Mouse (Mus musculus) bone marrow macrophage, adult 2 months (primary cell): ENCODE measurements around the gene Lenep. TPM values are rescaled to one million over a fixed set of nuclear protein-coding genes. Genes with fewer than 3 reads are reported as not detected.

Experiments used
- H3K27ac ChIP-seq: 2 replicates; pipeline ENCODE4 v1.5.1; 2012; ENCODE audit warnings: low read depth, low read length; ENCODE audit not compliant: insufficient read depth
- H3K4me1 ChIP-seq: 2 replicates; pipeline ENCODE4 v1.6.1; 2012; ENCODE audit warnings: low read length; ENCODE audit not compliant: control insufficient read depth, insufficient read depth
- H3K4me3 ChIP-seq: 2 replicates; pipeline ENCODE4 v1.5.1; 2012; ENCODE audit warnings: mild to moderate bottlenecking, low read length, moderate library complexity; ENCODE audit not compliant: insufficient read depth
- CTCF ChIP-seq: IDR thresholded peaks from 2 replicates; pipeline ENCODE4 v1.5.1; 2012; ENCODE audit warnings: low read depth, mild to moderate bottlenecking, low read length, moderate library complexity
- POLR2A ChIP-seq: IDR thresholded peaks from 2 replicates; pipeline ENCODE4 v1.6.1; 2012; ENCODE audit warnings: mild to moderate bottlenecking, low read depth, low read length, borderline replicate concordance
- polyA plus RNA-seq: library from polyadenylated mRNA; stranded (reverse); fragments of >200 nt; gene quantifications from 2 replicates; pipeline ENCODE4 v1.2.4, GENCODE M21; 2012; ENCODE audit not compliant: missing spikeins, insufficient read depth, insufficient read length

The Lenep gene
- polyA plus RNA-seq, 1 experiment, result not detected

DNA sequence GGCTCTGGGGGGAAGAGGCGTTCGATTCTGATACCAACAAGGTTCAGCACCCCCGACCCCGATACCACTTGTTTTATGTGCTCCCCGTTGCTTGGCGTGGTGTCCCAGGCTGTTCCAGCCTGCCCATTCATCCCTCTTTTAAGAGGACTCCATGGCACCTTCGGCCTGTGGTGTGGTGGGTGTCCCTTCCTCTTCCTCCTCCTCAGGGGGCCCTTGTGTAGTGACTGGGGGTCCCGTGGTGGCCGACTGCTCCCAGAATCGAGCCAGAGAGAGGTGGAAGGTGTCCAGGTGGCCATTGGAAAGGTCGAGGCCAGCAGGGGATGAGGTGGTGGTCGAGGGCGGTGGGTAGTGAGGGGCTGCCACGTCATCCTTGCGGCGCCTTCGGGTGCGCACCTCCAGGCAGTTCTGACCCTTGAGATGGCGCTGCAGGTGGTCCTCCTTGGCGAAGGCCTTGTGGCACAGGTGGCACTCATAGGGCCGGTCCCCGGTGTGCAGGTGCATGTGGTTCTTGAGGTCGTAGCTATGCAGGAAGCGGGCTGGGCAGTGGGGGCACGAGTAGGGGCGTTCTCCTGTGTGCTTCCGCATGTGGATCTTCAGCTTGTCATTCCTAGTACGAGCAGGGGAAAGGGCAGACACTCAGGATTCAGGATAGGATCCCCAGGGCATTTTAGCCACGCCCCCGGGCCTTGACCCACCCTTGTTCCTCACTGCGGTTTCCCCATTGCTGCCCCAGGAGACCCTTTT is 23.0 kb downstream of the Lenep start:
- H3K27ac ChIP-seq, result no peak overlapping the region
- peaks cover 19% of the 10 kb centered on the region for H3K4me1 ChIP-seq
- TF ChIP-seq POLR2A (no peak), CTCF (no peak)
- H3K4me3 ChIP-seq, result no peak overlapping the region

DNA sequence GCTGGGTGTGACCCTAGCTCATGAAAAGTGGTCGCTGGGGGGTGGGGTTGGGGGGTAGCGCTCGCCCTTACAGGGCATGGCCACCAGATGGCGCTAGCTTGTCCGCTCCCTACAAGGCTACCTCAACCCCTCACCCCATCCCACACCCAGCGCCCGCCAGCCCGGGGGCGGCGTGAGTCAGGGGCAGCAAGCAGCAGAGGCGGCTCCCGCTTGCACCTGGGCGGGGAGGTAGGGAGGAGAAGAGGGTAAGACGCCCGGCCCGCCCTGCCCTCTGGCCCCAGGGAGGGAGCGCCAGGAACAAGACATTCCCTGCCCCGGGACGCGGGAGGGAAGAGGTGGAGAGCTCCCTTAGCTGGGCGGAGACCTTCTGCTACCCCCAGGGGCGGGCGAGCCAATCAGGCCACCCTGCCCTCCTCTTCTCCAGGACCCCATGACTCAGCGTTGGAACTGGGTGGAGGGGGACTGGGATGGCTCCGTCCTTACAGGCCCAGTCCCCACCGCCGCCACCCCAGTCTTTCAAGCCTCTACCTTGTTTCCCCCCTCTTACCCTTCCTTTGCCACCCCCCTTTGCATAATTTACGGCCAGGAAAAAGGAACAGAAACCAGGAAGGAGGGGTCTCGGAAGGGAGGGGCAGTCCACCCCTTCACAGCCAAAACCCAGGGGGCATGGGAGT is 24.1 kb downstream of the Lenep start:
- Histone ChIP-seq H3K4me3 (no peak overlapping the region), H3K27ac (no peak overlapping the region)

DNA sequence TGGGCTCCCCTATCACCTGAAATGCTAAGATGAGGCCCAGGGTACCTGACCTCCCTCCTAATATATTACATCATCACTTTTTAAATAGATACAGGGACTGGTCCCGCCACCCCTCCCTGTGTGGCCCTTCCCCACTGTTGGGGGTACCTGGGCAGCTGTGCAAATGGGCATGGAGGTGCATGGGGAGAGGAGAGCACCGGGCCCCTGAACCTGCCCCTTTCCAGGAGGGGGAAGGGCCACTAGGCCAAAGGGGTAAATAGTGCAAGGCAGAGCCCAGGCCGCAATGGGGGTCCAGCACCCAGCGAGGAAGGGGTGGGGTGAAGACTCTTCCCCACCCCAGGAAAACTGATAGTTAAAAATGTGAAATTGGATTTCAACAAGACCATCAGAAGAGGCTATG is 24.8 kb downstream of the Lenep start:
- TF ChIP-seq POLR2A, result no peak
- TF ChIP-seq CTCF, result no peak
- Histone ChIP-seq H3K4me3 (no peak overlapping the region), H3K4me1 (peaks cover 16% of the 10 kb centered on the region), H3K27ac (no peak overlapping the region)

More for the DNA sequence above, 24.1 kb downstream of the Lenep start:
- TF ChIP-seq POLR2A (no peak), CTCF (peak; percentile 68)
- peaks cover 16% of the 10 kb centered on the region for H3K4me1 ChIP-seq

DNA sequence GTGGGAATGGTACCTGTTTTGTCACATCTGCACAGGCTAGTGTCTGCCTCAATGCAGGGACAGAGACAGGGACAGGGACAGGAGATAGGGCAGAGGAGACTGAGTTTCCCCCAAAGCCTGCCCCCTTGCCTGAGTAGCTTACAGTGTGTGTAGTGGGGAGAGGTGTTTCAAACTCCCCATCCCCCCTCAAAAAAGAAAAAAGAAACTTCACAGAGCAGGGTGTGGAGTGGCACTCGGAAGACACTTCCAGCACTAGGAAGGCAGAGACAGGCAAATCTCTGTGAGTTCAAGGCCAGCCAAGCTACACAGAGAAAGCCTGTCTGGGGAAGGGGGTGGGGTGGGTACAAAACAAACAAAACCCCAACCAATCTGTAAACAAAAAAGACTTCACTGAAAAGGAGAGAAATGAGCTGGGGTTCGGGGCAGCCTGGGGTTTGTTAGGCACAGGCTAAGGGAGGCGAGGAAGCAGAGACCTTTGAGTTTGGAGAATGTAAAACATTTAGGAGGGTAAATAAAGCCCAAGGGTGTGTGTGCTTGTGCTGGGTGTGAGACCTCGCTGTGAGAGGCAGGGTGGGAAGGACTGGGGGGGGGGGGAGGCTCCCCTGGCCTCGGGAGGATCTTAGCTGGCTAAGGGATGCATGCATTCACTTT is 28.9 kb downstream of the Lenep start:
- no peak for TF ChIP-seq POLR2A
- no peak for TF ChIP-seq CTCF
- no peak overlapping the region for H3K4me3 ChIP-seq
- H3K4me1 ChIP-seq, result peaks cover 10% of the 10 kb centered on the region
- no peak overlapping the region for H3K27ac ChIP-seq

DNA sequence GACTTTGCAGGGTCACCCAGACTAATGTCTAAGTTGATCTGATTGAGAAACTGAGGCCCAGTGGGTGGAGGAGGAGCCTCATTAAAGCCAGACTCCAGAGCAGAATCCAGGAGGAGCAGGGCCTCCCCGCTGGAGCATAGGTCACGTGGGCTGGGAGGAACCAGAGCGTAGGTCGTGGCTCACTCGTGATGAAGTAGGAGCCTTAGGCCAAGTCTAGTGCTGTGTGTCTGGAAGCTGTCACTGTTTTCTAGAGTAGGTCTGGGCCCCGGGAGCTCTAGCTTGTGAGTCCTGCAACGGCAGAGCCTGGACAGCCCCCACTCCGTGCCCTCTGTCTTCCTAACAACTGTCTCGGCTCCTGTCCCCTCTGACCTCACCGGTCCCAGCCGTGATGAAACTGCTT is 35.3 kb downstream of the Lenep start:
- Histone ChIP-seq H3K4me1 (no peaks in the 10 kb centered on the region), H3K4me3 (no peak overlapping the region), H3K27ac (no peak overlapping the region)
- TF ChIP-seq CTCF (no peak), POLR2A (no peak)

DNA sequence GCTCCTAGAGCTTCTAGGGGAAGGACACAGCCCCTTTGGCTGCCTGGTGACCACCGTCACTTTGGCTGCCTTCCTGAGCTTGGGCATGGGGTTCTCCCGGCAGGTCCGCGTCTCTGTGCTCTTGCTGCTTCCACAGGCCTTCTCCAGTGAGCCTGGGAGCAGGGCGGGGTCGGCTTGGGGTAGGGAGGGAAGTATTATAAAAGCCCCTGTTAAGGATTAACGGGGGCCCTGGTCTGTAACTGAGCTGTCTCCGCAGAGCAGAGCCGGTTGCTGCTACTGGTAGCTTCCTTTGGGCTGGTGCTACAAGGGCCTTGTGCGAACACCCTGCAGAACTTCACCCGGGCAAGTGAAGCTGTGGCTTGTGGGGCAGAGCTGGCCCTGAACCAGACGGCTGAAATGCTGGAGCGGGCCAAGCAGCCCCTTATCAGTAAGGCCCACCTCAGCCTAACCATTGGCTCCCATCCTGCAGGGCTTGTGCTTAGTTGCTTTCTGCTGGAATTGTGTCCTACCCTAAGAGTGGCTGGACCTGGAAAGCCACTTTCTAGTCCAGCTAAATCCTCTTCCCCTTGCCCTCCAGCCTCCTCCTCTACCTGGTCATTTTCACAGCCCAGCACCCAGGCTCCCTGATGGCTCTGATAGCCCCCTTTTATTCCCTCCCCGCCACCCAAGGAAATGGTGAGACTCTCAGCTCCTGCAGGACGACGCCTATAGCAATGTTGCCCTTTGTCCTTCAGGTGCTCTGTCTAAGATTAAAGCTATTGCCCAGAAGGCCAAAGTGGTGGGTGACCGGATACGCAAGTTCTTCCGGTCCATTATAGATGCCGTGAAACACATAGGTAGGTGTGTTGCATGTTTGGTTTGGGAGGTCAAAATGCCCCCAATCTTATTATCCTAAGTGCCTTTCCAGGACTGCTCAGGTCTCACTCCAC is 36.8 kb downstream of the Lenep start:
- Histone ChIP-seq H3K27ac (no peak overlapping the region), H3K4me3 (no peak overlapping the region), H3K4me1 (peaks cover under 1% of the 10 kb centered on the region; the same call in 1 of the 2 replicates)
- TF ChIP-seq CTCF (no peak), POLR2A (no peak)

DNA sequence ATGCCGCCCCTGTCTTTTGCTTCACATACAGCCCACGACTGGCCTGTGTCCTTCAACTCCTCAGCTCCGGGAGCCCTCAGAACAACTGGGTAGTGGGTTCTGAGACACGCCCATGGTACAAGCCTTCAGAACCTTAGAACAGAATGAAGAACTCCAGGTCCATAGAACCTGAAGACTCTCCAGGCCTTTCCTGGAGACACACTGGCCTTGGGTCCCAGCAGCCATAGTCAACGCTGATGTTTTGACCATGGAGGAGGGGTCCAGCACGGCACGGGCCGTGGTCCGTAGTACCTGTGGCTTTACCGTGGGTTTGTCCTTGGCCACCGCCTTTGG is 37.5 kb downstream of the Lenep start, which contains the start of gene Dcst1:
Gene Dcst1, minus strand, starts transcription at position 101 of the 333 bp plus-strand sequence.
- Histone ChIP-seq H3K27ac (no peak within 1 kb of the TSS), H3K4me1 (peaks cover 4% of the 10 kb centered on the region), H3K4me3 (no peak within 1 kb of the TSS)
- no peak for TF ChIP-seq CTCF

DNA sequence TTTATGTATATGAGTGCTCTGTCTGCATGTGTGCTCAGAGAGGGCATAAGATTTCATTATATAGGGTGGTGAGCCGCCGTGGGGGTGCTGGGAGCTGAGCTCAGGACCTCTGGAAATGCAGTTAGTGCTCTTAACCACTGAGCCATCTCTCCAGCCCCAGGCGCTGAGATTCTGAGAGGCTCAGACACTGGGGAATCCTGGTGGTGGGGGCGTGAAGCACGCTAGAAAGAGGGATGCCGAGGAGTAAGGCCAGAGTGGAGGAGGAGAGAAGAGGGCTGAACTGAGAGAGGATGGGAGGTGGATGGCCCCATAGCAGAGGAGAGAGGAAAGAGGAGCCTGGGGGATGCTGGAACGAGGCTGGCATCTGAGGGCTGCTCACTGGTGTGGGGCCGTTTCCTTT is 38.0 kb downstream of the Lenep start:
- Histone ChIP-seq H3K27ac (no peak overlapping the region), H3K4me3 (no peak overlapping the region), H3K4me1 (peaks cover 9% of the 10 kb centered on the region)
- no peak for TF ChIP-seq CTCF
- no peak for TF ChIP-seq POLR2A

DNA sequence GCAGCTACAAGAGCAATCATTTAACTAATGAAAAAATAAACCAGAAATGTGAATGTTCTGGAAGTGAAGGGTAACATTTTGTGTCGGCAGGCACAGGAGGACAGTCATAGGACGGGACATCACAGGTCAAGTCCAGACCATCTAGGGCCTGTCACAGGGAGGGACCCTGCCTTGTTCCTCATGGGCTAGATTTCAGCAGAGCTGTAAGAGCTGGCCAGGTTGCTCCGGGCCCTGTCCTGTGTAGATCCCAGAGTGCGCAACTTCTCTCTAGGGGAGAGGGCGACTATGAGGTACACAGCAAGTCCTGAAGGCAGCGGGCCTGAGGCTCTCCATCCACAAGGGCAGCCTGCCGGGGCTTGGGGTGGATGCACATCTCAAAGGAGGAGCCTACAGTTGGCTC is 40.9 kb downstream of the Lenep start, which contains the start of gene Dcst2:
Gene Dcst2, plus strand, starts transcription at position 301 of the 400 bp plus-strand sequence.
- H3K27ac ChIP-seq, result no peak within 1 kb of the TSS
- H3K4me1 ChIP-seq, result peaks cover 14% of the 10 kb centered on the region
- H3K4me3 ChIP-seq, result no peak within 1 kb of the TSS
- no peak for TF ChIP-seq CTCF
- TF ChIP-seq POLR2A, result no peak

DNA sequence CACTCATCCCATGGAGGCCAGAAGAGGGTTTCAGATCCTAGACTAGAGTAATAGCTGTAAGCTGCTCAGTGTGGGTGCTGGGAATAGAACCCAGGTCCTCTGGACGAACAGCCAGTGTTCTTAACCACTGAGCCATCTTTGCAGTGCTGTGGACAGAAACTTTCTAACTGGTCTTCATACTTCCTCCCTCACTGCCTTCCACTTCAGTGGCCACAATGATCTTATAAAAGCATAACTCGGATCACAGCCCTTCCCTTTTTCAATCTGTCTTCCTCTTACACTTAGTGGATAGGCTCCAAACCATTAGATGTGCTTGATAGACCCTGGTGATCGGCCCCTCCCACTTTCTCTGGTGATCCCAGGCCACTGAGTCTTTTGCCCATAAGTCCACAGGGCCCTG is 42.4 kb downstream of the Lenep start:
- H3K27ac ChIP-seq, result no peak overlapping the region; the same call in 1 of the 2 replicates
- TF ChIP-seq POLR2A (no peak), CTCF (no peak)
- peaks cover 16% of the 10 kb centered on the region for H3K4me1 ChIP-seq
- H3K4me3 ChIP-seq, result no peak overlapping the region
